Mouse (Mus musculus): ENCODE measurements around the gene Psors1c2.

- TF ChIP-seq POLR2A (IDR thresholded peaks at IDR 0.05; ENCODE audit: borderline replicate concordance, extremely low read depth, insufficient read depth, insufficient read length, poor library complexity, severe bottlenecking) (no peak), CTCF (IDR thresholded peaks at IDR 0.05; ENCODE audit: borderline replicate concordance, extremely low read depth, insufficient read depth, insufficient read length) (no peak)
Measured at GRCm38 (mm10) chr17:35517526-35517925, 15.5 kb upstream of the Psors1c2 start.

All from brain, embryonic 14.5 days (tissue).